Mouse (Mus musculus) common myeloid progenitor, adult 5-6 weeks (primary cell): ENCODE data around the gene Daglb. TPM values are rescaled to one million over a fixed set of nuclear protein-coding genes. Genes with fewer than 3 reads are reported as not detected.

Source experiments
- ATAC-seq: replicated peaks from 2 replicates; pipeline ENCODE4 v1.8.0; 2016; ENCODE audit warnings: low read depth, mild to moderate bottlenecking, moderate TSS enrichment, inconsistent platforms; ENCODE audit not compliant: poor library complexity, severe bottlenecking
- total RNA-seq: library from RNA; stranded (forward); fragments of 200-1000, 187-1606 nt; gene quantifications from 2 replicates; pipeline ENCODE4 v1.2.3, GENCODE M21; 2017

The Daglb gene
- total RNA-seq, 1 experiment from 2014 or later, result 7.4 TPM

- no peak for ATAC-seq
Observed at GRCm38 (mm10) chr5:143555233-143555632, 90.8 kb downstream of the Daglb start.

Other genes with a start within 250 kb of the Daglb start
- not detected in 2 replicates for gene Spdye4a, start 237.7 kb upstream of the Daglb start, total RNA-seq
- 17.9 and 24.4 TPM in 2 replicates for gene Zfp12, start 229.4 kb upstream of the Daglb start, total RNA-seq
- gene Zfp316, start 194.6 kb upstream of the Daglb start, total RNA-seq, result 3.9 and 4.2 TPM in 2 replicates
- not detected in 2 replicates for gene Zfp853, start 171.0 kb upstream of the Daglb start, total RNA-seq
- 13.7 and 22.0 TPM in 2 replicates for gene E130309D02Rik, start 149.2 kb upstream of the Daglb start, total RNA-seq
- gene Zdhhc4, start 135.3 kb upstream of the Daglb start, total RNA-seq, result 35.8 and 36.3 TPM in 2 replicates
- not detected in 2 replicates for gene Grid2ip, start 107.2 kb upstream of the Daglb start, total RNA-seq
- gene Kdelr2, start 60.7 kb upstream of the Daglb start, total RNA-seq, result 75.4 and 96.4 TPM in 2 replicates
- gene Rac1, start 63.5 kb downstream of the Daglb start, total RNA-seq, result 113 and 129 TPM in 2 replicates
- gene Cyth3, start 157.9 kb downstream of the Daglb start, total RNA-seq, result 33.3 and 36.0 TPM in 2 replicates